8 mouse cellular contexts compared by ENCODE assay signal in the genomic region with DNA sequence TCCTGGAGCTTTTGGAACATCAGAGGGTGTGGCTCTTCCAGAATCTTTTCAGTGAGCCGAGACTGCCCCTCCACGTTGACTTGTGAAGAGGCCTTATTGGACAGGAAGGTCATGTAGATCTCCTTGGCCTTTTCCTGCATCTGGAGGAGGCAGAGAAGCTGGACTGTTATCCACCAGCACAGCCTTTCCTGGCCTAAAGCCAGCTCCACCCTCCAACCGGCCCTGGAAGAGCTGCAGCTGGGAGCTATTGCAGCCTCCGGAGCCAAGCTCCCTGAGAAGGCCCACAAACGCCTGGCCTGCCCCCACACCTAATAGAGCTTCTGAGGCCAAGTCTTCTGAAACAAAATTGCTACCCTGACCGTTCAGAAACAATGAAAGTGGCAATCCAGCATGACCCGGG. TPM values are rescaled to one million over a fixed set of nuclear protein-coding genes. Genes with fewer than 3 reads are reported as not detected.
DNase-seq lines count a peak whose midpoint lies in the region; ATAC-seq and TF ChIP-seq lines count a peak whose summit lies in the region.

No protein-coding gene starts in this region.

- no peak overlapping the region for H3K9ac ChIP-seq in forebrain, postnatal 0 days
- H3K9ac ChIP-seq in forebrain, embryonic 16.5 days (replicated peaks; ENCODE audit: low read depth, low read length), result no peak overlapping the region

- no peak for TF ChIP-seq CTCF in forebrain, postnatal 0 days (IDR thresholded peaks at IDR 0.05; ENCODE audit: low read depth)
- TF ChIP-seq CTCF in left cerebral cortex, adult 2 months (IDR thresholded peaks at IDR 0.05), result no peak

- intact Hi-C loops in left cerebral cortex, adult 2 months (cut with DNase I), result no loop called here

- no peak overlapping the region for H3K4me3 ChIP-seq in forebrain, postnatal 0 days (ENCODE audit: low read depth, low read length)
- H3K4me3 ChIP-seq in forebrain, embryonic 16.5 days (replicated peaks; ENCODE audit: low read length), result no peak overlapping the region
- H3K4me3 ChIP-seq in left cerebral cortex, adult 2 months, result no peak overlapping the region

- no peaks in the 10 kb centered on the region for H3K9me3 ChIP-seq in forebrain, postnatal 0 days (ENCODE audit: low read length)
- H3K9me3 ChIP-seq in forebrain, embryonic 16.5 days (ENCODE audit: control insufficient read depth, low read length), result no peaks in the 10 kb centered on the region

- no peak overlapping the region for H3K4me2 ChIP-seq in forebrain, postnatal 0 days (ENCODE audit: low read depth)
- no peak overlapping the region for H3K4me2 ChIP-seq in forebrain, embryonic 16.5 days (ENCODE audit: low read length)

- H3K4me1 ChIP-seq in forebrain, postnatal 0 days (ENCODE audit: insufficient read depth), result no peaks in the 10 kb centered on the region
- no peaks in the 10 kb centered on the region for H3K4me1 ChIP-seq in forebrain, embryonic 16.5 days (replicated peaks; ENCODE audit: control insufficient read depth, insufficient read depth, low read length)

- no peaks in the 10 kb centered on the region for H3K36me3 ChIP-seq in forebrain, postnatal 0 days (ENCODE audit: insufficient read depth)
- H3K36me3 ChIP-seq in forebrain, embryonic 16.5 days (ENCODE audit: control insufficient read depth, insufficient read depth), result no peaks in the 10 kb centered on the region

- no peaks in the 10 kb centered on the region for H3K27me3 ChIP-seq in forebrain, postnatal 0 days (ENCODE audit: insufficient read depth, low read length)
- no peaks in the 10 kb centered on the region for H3K27me3 ChIP-seq in forebrain, embryonic 16.5 days (replicated peaks; ENCODE audit: control insufficient read depth, insufficient read depth, low read length)

- WGBS in forebrain, postnatal 0 days, result 35% methylated on average over 7 of the region's 7 CpGs
- 40% methylated on average over 7 of the region's 7 CpGs for WGBS in forebrain, embryonic 16.5 days

- peak; percentile 12 for DNase-seq in forebrain, postnatal 0 days
- DNase-seq in adrenal gland, adult 8-10 months, result peak; percentile 42
- peak; percentile 83 to 89 for DNase-seq in heart, adult 18-20 months
- peak; percentile 89 for DNase-seq in kidney, postnatal 10 days
- peak; percentile 80 for DNase-seq in lung, postnatal 36 days
- no peak for DNase-seq in frontal cortex, adult 2 months (ENCODE audit: extremely low spot score in 1 of 2, low spot score in 1 of 2)
- DNase-seq in left cerebral cortex, adult 2 months (ENCODE audit: extremely low spot score in 1 of 2, low spot score in 2 of 2), result no peak

- no peak overlapping the region for H3K27ac ChIP-seq in forebrain, postnatal 0 days (ENCODE audit: low read depth, low read length)
- H3K27ac ChIP-seq in forebrain, embryonic 16.5 days (ENCODE audit: low read length), result no peak overlapping the region
- no peak overlapping the region for H3K27ac ChIP-seq in left cerebral cortex, adult 2 months

- ATAC-seq in forebrain, postnatal 0 days, result no peak
- no peak for ATAC-seq in forebrain, embryonic 16.5 days

RNA-seq across cellular contexts. Expression of a gene that starts 29.6 kb away (rescaled TPM):
- 53.2 and 54.5 TPM in 2 replicates for total RNA-seq in forebrain, postnatal 0 days (2014; rRNA removed)
- polyA plus RNA-seq in forebrain, postnatal 0 days (2015; fragmentation: Nextera tagmentation; extraction: Ambion mirVana), result 51.7 and 64.2 TPM in 2 replicates
- 19.9 and 25.4 TPM in 2 replicates for polyA plus RNA-seq in forebrain, embryonic 16.5 days (2015; fragmentation: Nextera tagmentation; extraction: Ambion mirVana)
- total RNA-seq in adrenal gland, adult 8-10 months (2022), result 10 to 100 TPM; 10.8 to 15.5 (median 12.3) TPM
- 10 to 100 TPM; 10.8 to 13.4 TPM for total RNA-seq in heart, adult 18-20 months (2021)
- 64.0 and 67.7 TPM in 2 replicates for polyA plus RNA-seq in frontal cortex, adult 2 months (2012; rRNA removed)
- total RNA-seq in left cerebral cortex, adult 2 months (2021), result 10 to 100 TPM; 46.0 to 47.0 TPM

Comparison
In these comparisons a context has a peak if more than half of its experiments do, and no peak if none do; other contexts are left out.
1. DNase-seq: peak in forebrain, postnatal 0 days (single experiment), adrenal gland, adult 8-10 months (single experiment), heart, adult 18-20 months (2 of 2), kidney, postnatal 10 days (single experiment) and lung, postnatal 36 days (single experiment); none in frontal cortex, adult 2 months (0 of 2) and left cerebral cortex, adult 2 months (0 of 2).